Mouse (Mus musculus) T-cell, adult 2 months (primary cell): ENCODE measurements around the gene Khk.
"Not testable (repeated sequence)": the region's sequence is repeated elsewhere in the genome, so short reads cannot be mapped to it uniquely, and the experiment has no call there.

Source experiments
- DNase-seq: peaks from one replicate; pipeline ENCODE4 v3.0.0; 2022; ENCODE audit warnings: low spot score

The Khk gene

GRCm38 (mm10) chr5:30921256-30922033 is at the start of gene Khk:
Gene Khk, plus strand, starts transcription at chr5:30921431.
- peak; percentile 89 for DNase-seq

- DNase-seq, result no peak
These were observed 48.7 kb upstream of the Khk start for GRCm38 (mm10) chr5:30872574-30872973.

GRCm38 (mm10) chr5:30874365-30874764 is 46.9 kb upstream of the Khk start:
- no peak for DNase-seq

GRCm38 (mm10) chr5:30878616-30879015 is 42.6 kb upstream of the Khk start:
- DNase-seq, result no peak

GRCm38 (mm10) chr5:30879347-30879943 is 41.8 kb upstream of the Khk start:
- DNase-seq, result no peak

GRCm38 (mm10) chr5:30881839-30882238 is 39.4 kb upstream of the Khk start:
- DNase-seq, result not testable (repeated sequence)

GRCm38 (mm10) chr5:30886209-30886608 is 35.0 kb upstream of the Khk start:
- no peak for DNase-seq

GRCm38 (mm10) chr5:30886731-30887130 is 34.5 kb upstream of the Khk start:
- DNase-seq, result no peak

- peak; percentile 89 for DNase-seq
These were observed 33.9 kb upstream of the Khk start for GRCm38 (mm10) chr5:30887331-30887761.

GRCm38 (mm10) chr5:30887858-30888336 is 33.3 kb upstream of the Khk start:
- peak; percentile 87 for DNase-seq

- DNase-seq, result peak; percentile 91
These were observed 32.7 kb upstream of the Khk start, which contains the start of gene Agbl5 for GRCm38 (mm10) chr5:30888337-30889087. Gene Agbl5, plus strand, starts transcription at chr5:30888694.

- no peak for DNase-seq
These were observed 32.0 kb upstream of the Khk start for GRCm38 (mm10) chr5:30889088-30889754.

GRCm38 (mm10) chr5:30890375-30890774 is 30.9 kb upstream of the Khk start:
- no peak for DNase-seq

GRCm38 (mm10) chr5:30901860-30902259 is 19.4 kb upstream of the Khk start:
- DNase-seq, result no peak

- DNase-seq, result peak; percentile 96
These were observed 13.7 kb upstream of the Khk start, which contains the start of gene Ost4 for GRCm38 (mm10) chr5:30907413-30908059. Gene Ost4, minus strand, starts transcription at chr5:30907788.

GRCm38 (mm10) chr5:30908426-30909299 is 12.6 kb upstream of the Khk start:
- no peak for DNase-seq

GRCm38 (mm10) chr5:30909300-30909659 is 12.0 kb upstream of the Khk start:
- no peak for DNase-seq

GRCm38 (mm10) chr5:30909863-30910262 is 11.4 kb upstream of the Khk start:
- no peak for DNase-seq

GRCm38 (mm10) chr5:30910481-30910880 is 10.8 kb upstream of the Khk start:
- DNase-seq, result no peak

GRCm38 (mm10) chr5:30912156-30912555 is 9.1 kb upstream of the Khk start:
- no peak for DNase-seq
